Mouse (Mus musculus) limb, embryonic 11.5 days (tissue): ENCODE results near the gene Tango6. TPM values are rescaled to one million over a fixed set of nuclear protein-coding genes. Genes with fewer than 3 reads are reported as not detected.

Experiments
- ATAC-seq: fragments of 200-750 bp; cut with Nextera tagmentation; 2 replicates; pipeline ENCODE4 v1.8.0; 2017; ENCODE audit warnings: low read depth; ENCODE audit not compliant: insufficient number of reproducible peaks, low FRiP score, low TSS enrichment
- DNase-seq: peaks from one replicate; pipeline ENCODE4 v3.0.0-alpha.2; 2015; ENCODE audit warnings: low spot score
- H3K27ac ChIP-seq: fragments of 300-500 bp; sonication (generic); replicated peaks from 2 replicates; pipeline ENCODE4 v1.5.1; 2014; ENCODE audit warnings: low read depth, mild to moderate bottlenecking, low read length
- H3K27me3 ChIP-seq: fragments of 300-500 bp; sonication (generic); 2 replicates; pipeline ENCODE4 v1.6.1; 2014; ENCODE audit warnings: mild to moderate bottlenecking, low read length, mixed read lengths; ENCODE audit not compliant: control insufficient read depth, insufficient read depth
- H3K36me3 ChIP-seq: fragments of 300-500 bp; sonication (generic); 2 replicates; pipeline ENCODE4 v1.6.1; 2014; ENCODE audit warnings: mild to moderate bottlenecking, low read length, moderate library complexity, mixed read lengths; ENCODE audit not compliant: control insufficient read depth, insufficient read depth
- H3K4me1 ChIP-seq: fragments of 300-500 bp; sonication (generic); 2 replicates; pipeline ENCODE4 v1.6.1; 2014; ENCODE audit warnings: low read length, mixed read lengths; ENCODE audit not compliant: control insufficient read depth, insufficient read depth
- H3K4me2 ChIP-seq: fragments of 300-500 bp; sonication (generic); 2 replicates; pipeline ENCODE4 v1.6.1; 2014; ENCODE audit warnings: low read depth, mild to moderate bottlenecking, moderate library complexity; ENCODE audit not compliant: severe bottlenecking
- H3K4me3 ChIP-seq: fragments of 300-500 bp; sonication (generic); 2 replicates; pipeline ENCODE4 v1.5.1; 2014; ENCODE audit warnings: low read depth, low read length
- H3K9ac ChIP-seq: fragments of 300-500 bp; sonication (generic); 2 replicates; pipeline ENCODE4 v1.6.1; 2014; ENCODE audit warnings: mild to moderate bottlenecking, low read length
- H3K9me3 ChIP-seq: fragments of 300-500 bp; sonication (generic); 2 replicates; pipeline ENCODE4 v1.6.1; 2016; ENCODE audit warnings: low read length; ENCODE audit not compliant: control insufficient read depth
- WGBS: fragments of 180-500 bp; shearing (Covaris S2); extraction: QIAGEN DNeasy Blood & Tissue Kit; methylation state at CpG from one replicate; pipeline ENCODE4 v1.1.7; 2014; 5-methylcytosine and 5-hydroxymethylcytosine counted together
- polyA plus RNA-seq: library from polyadenylated mRNA; unstranded; fragments of >200 nt; fragmentation: Nextera tagmentation; extraction: Ambion mirVana; gene quantifications from 2 replicates; pipeline ENCODE4 v1.2.1, GENCODE M21; 2014

Gene Tango6
- polyA plus RNA-seq, 1 experiment from 2014 or later = 10.0 TPM

DNA sequence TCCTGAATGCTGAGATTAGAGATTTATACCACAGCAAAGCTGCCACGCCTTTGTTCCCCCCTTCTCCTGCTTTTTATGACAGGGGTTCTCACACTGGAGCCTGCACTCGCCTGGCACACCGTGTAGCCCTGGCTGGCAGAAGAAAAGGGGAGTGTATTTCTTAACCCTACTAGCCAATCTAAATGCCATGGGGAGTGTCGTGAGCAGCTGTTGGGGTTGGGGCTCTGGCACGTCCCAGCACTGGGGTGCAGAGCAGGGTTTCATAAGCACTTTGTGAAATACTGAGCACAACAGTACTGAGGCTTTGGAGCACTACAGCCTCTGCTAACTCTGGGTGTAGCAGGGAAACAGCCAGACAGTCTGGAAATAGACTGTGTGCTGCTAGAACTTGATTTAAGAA, 216.6 kb downstream of the Tango6 start:
- Histone ChIP-seq H3K9ac (no peak overlapping the region), H3K4me3 (no peak overlapping the region), H3K27me3 (no peaks in the 10 kb centered on the region), H3K4me2 (no peak overlapping the region), H3K27ac (no peak overlapping the region), H3K36me3 (peaks cover 18% of the 10 kb centered on the region; the same call in 1 of the 2 replicates), H3K9me3 (no peaks in the 10 kb centered on the region), H3K4me1 (no peaks in the 10 kb centered on the region)
- ATAC-seq = no peak
- WGBS = 88% methylated on average over 5 of the region's 5 CpGs
- no peak for DNase-seq

Other genes starting within 250 kb of the Tango6 start
- gene 6030452D12Rik, start 182.5 kb upstream of the Tango6 start, polyA plus RNA-seq = not detected in 2 replicates
- gene Cdh3, start 172.2 kb upstream of the Tango6 start, polyA plus RNA-seq = 28.5 and 40.7 TPM in 2 replicates
- gene Gm10073, start 109.6 kb upstream of the Tango6 start, polyA plus RNA-seq = 4.4 and 5.7 TPM in 2 replicates
- 11.5 and 15.4 TPM in 2 replicates for gene Cdh1, start 79.7 kb upstream of the Tango6 start, polyA plus RNA-seq
- gene Has3, start 187.2 kb downstream of the Tango6 start, polyA plus RNA-seq = 0.24 and 0.40 TPM in 2 replicates
- 82.6 and 89.6 TPM in 2 replicates for gene Utp4, start 210.6 kb downstream of the Tango6 start, polyA plus RNA-seq